Mouse (Mus musculus) liver, embryonic 13.5 days (tissue): Measurements from ENCODE around the gene Igf2bp2. TPM values are rescaled to one million over a fixed set of nuclear protein-coding genes. Genes with fewer than 3 reads are reported as not detected.

Experiments
- ATAC-seq: fragments of 200-750 bp; cut with Nextera tagmentation; 2 replicates; pipeline ENCODE4 v1.8.0; 2017; ENCODE audit warnings: low read depth, mild to moderate bottlenecking, moderate number of reproducible peaks, moderate library complexity
- DNase-seq: peaks from one replicate; pipeline ENCODE4 v3.0.0; 2022
- H3K27ac ChIP-seq: fragments of 300-500 bp; sonication (generic); 2 replicates; pipeline ENCODE4 v1.5.1; 2015; ENCODE audit warnings: moderate library complexity, mild to moderate bottlenecking, inconsistent platforms
- H3K27me3 ChIP-seq: fragments of 300-500 bp; sonication (generic); 2 replicates; pipeline ENCODE4 v1.6.1; 2015; ENCODE audit warnings: mild to moderate bottlenecking, inconsistent platforms
- H3K36me3 ChIP-seq: fragments of 300-500 bp; sonication (generic); 2 replicates; pipeline ENCODE4 v1.6.1; 2015; ENCODE audit warnings: mild to moderate bottlenecking, inconsistent platforms
- H3K4me1 ChIP-seq: fragments of 300-500 bp; sonication (generic); replicated peaks from 2 replicates; pipeline ENCODE4 v1.6.1; 2015; ENCODE audit warnings: inconsistent platforms
- H3K4me2 ChIP-seq: fragments of 300-500 bp; sonication (generic); 2 replicates; pipeline ENCODE4 v1.6.1; 2015; ENCODE audit warnings: inconsistent platforms, mild to moderate bottlenecking, moderate library complexity
- H3K4me3 ChIP-seq: fragments of 300-500 bp; sonication (generic); replicated peaks from 2 replicates; pipeline ENCODE4 v1.5.1; 2015; ENCODE audit warnings: mild to moderate bottlenecking, inconsistent platforms
- H3K9ac ChIP-seq: fragments of 300-500 bp; sonication (generic); 2 replicates; pipeline ENCODE4 v1.6.1; 2015; ENCODE audit warnings: mild to moderate bottlenecking, inconsistent platforms
- H3K9me3 ChIP-seq: fragments of 300-500 bp; sonication (generic); replicated peaks from 2 replicates; pipeline ENCODE4 v1.6.1; 2016; ENCODE audit warnings: inconsistent platforms
- WGBS: fragments of 180-500 bp; shearing (Covaris S2); methylation state at CpG from one replicate; pipeline ENCODE4 v1.1.7; 2015; ENCODE audit not compliant: insufficient replicate concordance; 5-methylcytosine and 5-hydroxymethylcytosine counted together
- polyA plus RNA-seq: library from polyadenylated mRNA; unstranded; fragments of >200 nt; fragmentation: Nextera tagmentation; extraction: Ambion mirVana; gene quantifications from 2 replicates; pipeline ENCODE4 v1.2.1, GENCODE M21; 2015

The Igf2bp2 gene
- 12.1 and 17.0 TPM in 2 replicates for polyA plus RNA-seq

DNA sequence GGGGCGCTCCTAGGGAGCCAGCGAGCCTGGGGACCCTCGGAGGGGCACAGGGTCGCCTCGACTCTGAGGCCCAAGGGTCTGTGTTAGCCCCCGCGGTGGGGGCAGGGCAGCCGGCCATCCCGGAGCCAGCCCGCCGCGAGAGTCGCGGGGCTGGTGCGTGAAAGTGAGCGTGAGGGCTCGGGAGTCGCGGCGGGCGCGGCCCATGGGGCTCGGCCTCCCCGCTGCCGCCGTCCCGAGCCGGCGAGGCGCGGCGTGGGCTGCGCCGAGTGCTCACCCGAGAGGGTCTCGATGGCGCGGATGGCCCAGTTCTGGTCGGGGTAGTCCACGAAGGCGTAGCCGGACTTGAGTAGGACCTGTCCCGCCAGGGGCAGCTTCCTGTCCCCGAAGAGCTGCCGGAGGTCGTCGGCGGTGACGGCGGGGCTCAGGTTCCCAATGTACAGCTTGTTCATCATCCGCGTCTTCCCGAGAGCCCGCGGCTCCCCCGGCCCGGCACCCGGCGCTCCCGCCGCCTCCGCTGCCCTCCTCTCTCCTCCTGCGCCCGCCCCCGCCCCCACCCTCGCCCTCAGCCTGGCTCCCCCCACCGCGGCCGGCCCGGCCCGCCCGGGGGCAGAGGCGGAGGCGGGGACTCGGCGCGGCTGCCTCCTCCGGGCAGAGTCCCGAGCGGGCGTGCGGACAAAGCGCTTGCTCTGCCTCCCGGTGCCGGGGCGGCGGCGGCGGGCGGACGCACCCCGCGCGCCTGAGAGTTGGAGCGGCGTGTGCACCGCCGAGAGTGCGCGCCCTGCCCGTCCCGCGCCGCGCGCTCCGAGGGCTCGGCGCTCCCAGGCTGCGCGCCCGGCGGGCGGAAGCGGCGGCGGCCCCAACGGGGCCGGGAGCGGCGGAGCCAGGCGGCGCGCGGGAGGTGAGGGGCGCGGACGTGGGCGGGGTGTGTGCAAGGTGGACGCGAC lies at the start of gene Igf2bp2:
Gene Igf2bp2 (minus strand): TSS at position 788 of the 944 bp plus-strand sequence.
- H3K4me1 ChIP-seq, result 0 out of 2 replicates have a peak, but pooled peaks cover 4% of the 10 kb centered on the region
- WGBS, result under 1% methylated on average over 104 of the region's 131 CpGs
- ATAC-seq (peak; percentile 76), DNase-seq (no peak)
- H3K36me3 ChIP-seq, result no peaks in the 10 kb centered on the region
- H3K27ac ChIP-seq, result peak within 1 kb of the TSS; percentile 18; the same call in 1 of the 2 replicates
- H3K9ac ChIP-seq, result peak within 1 kb of the TSS; percentile 74
- peak within 1 kb of the TSS; percentile 71 for H3K4me2 ChIP-seq
- peak within 1 kb of the TSS; percentile 66 for H3K4me3 ChIP-seq
- H3K9me3 ChIP-seq, result no peaks in the 10 kb centered on the region
- peaks cover 67% of the 10 kb centered on the region for H3K27me3 ChIP-seq

DNA sequence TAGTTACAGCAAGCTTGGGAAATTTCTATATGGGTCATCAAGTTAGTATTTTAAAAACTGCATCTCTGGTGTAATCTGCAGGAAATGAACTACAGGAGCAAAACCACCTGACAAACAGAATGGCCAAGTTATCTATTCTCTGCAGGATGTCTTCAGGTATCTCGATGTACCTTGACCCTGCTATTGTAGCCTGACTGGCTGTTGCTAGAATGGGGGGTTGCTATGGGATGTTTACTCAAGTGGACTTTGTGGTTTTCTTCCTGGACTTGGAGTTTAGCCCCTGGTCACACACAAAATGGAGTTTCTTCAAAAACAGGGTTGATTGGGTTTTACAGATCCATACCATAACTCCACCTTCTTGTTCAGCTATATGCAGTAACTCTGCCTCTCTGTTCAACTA lies 40.4 kb upstream of the Igf2bp2 start:
- Histone ChIP-seq H3K27me3 (no peaks in the 10 kb centered on the region), H3K4me1 (peaks cover 3% of the 10 kb centered on the region; the same call in 1 of the 2 replicates), H3K9me3 (0 out of 2 replicates have a peak, but pooled peaks cover 4% of the 10 kb centered on the region), H3K9ac (no peak overlapping the region), H3K4me3 (no peak overlapping the region), H3K27ac (no peak overlapping the region), H3K4me2 (no peak overlapping the region), H3K36me3 (no peaks in the 10 kb centered on the region)
- no peak for ATAC-seq
- WGBS, result 70% methylated on average over 1 of the region's 1 CpGs
- no peak for DNase-seq

DNA sequence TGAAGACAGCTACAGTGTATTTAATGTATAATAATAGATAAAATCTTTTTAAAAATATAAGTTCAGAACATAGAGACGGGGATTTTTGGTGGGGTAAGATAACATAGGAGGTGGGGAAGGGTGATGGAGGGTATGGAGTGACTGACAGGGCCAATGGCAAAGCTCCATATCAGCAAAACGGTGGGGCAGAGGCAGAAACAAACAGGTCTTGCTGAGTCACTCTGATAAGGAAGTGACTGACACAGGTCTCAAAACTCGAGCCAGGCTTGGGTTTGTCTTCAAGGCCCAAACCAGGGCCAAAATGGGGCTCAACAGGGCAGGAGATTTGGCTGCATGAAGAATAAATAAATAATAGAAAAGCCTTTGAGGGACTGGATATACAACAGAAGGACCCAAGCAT lies 38.8 kb upstream of the Igf2bp2 start:
- 18% methylated on average over 3 of the region's 3 CpGs for WGBS
- H3K27me3 ChIP-seq, result no peaks in the 10 kb centered on the region
- H3K9me3 ChIP-seq, result 0 out of 2 replicates have a peak, but pooled peaks cover 1% of the 10 kb centered on the region
- H3K27ac ChIP-seq, result no peak overlapping the region
- no peak overlapping the region for H3K4me2 ChIP-seq
- H3K4me1 ChIP-seq, result peaks cover 3% of the 10 kb centered on the region; the same call in 1 of the 2 replicates
- H3K36me3 ChIP-seq, result no peaks in the 10 kb centered on the region
- DNase-seq, result peak; percentile 4
- ATAC-seq, result no peak
- no peak overlapping the region for H3K9ac ChIP-seq
- H3K4me3 ChIP-seq, result no peak overlapping the region

DNA sequence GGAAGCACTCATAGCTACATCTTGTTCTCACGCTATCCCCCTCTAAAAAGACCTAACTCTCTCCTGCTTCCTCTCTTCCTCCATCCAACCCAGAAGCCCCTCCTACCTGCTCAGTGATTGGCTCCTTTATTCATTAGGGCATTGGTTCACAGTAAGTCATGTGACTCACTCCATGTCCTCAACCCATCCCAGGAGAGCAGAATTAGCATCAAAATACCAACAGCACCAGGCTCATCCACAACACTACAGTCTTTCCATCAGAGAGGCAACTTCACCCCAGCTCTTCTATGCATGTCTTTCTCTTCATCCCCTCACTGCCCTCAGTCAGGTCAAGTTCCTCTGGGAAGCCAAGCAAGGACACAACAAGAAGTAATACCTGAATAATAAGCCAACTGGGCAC lies 37.4 kb upstream of the Igf2bp2 start:
- ATAC-seq (no peak), DNase-seq (no peak)
- 81% methylated on average over 1 of the region's 1 CpGs for WGBS
- Histone ChIP-seq H3K9me3 (no peaks in the 10 kb centered on the region), H3K36me3 (no peaks in the 10 kb centered on the region), H3K27me3 (no peaks in the 10 kb centered on the region), H3K4me1 (peaks cover 3% of the 10 kb centered on the region; the same call in 1 of the 2 replicates), H3K9ac (no peak overlapping the region), H3K4me3 (no peak overlapping the region), H3K4me2 (no peak overlapping the region), H3K27ac (no peak overlapping the region)

DNA sequence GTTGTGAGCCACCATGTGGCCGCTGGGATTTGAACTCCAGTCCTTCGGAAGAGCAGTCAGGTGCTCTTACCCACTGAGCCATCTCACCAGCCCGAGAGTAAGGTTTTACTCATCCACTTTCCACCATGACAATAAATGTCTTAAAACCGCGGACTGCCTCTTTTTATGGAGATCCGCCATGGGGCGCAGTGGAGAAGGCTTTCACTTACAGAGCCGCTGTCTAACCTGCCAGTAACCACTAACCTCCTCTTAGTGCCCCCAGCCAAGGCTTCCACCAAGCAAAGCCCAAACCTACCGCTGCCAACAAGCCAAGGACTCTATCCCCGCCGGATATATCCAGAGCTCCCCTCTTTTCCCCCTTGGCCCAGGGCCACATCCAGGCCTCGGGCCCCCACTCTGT lies 24.3 kb upstream of the Igf2bp2 start:
- H3K27ac ChIP-seq, result no peak overlapping the region
- no peaks in the 10 kb centered on the region for H3K9me3 ChIP-seq
- no peak overlapping the region for H3K4me3 ChIP-seq

DNA sequence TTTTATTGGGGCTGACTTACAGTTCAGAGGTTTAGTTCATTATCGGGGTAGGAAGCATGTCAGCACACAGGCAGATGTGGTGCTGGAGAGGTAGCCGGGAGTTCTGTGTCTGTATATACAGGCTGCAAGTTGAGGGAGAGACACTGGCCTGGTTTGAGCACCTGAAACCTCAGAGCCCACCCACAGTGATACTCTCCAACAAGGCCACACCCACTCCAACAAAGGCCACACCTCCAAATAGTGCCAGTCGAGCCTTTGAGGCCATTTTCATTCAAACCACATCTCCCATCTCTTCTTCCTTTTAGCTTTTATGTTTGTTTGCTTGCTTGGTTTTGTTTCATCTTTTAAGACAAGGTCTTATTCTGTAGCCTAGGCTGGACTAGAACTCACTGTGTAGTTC lies 22.3 kb upstream of the Igf2bp2 start:
- WGBS, result 73% methylated on average over 3 of the region's 3 CpGs
- Histone ChIP-seq H3K4me1 (no peaks in the 10 kb centered on the region), H3K4me3 (no peak overlapping the region), H3K9ac (no peak overlapping the region), H3K4me2 (no peak overlapping the region), H3K27ac (no peak overlapping the region), H3K9me3 (no peaks in the 10 kb centered on the region), H3K36me3 (no peaks in the 10 kb centered on the region), H3K27me3 (no peaks in the 10 kb centered on the region)
- DNase-seq (no peak), ATAC-seq (no peak)

More for the DNA sequence above, 24.3 kb upstream of the Igf2bp2 start:
- Histone ChIP-seq H3K27me3 (no peaks in the 10 kb centered on the region), H3K9ac (no peak overlapping the region), H3K4me2 (no peak overlapping the region), H3K36me3 (no peaks in the 10 kb centered on the region), H3K4me1 (no peaks in the 10 kb centered on the region)
- ATAC-seq, result no peak
- no peak for DNase-seq
- 69% methylated on average over 12 of the region's 12 CpGs for whole genome bisulfite sequencing

DNA sequence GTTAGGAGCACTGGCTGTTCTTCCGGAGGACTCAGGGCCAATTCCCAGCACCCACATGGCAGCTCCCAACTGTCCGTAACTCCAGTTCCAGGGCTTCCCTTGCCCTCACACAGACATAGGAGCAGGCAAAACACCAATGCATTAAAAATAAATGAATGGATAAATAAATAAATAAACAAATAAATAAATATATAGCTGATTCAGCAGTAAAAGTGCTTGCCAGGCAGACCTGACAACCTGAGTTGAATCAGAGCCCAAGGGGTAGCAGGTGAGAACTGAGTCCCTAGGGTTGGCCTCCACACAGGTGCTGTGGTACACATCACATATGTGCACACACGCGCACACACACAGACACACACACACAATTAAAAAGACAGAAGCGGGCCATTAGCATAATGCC lies 21.0 kb upstream of the Igf2bp2 start:
- no peaks in the 10 kb centered on the region for H3K36me3 ChIP-seq
- 87% methylated on average over 5 of the region's 5 CpGs for WGBS
- ATAC-seq (no peak), DNase-seq (no peak)
- no peak overlapping the region for H3K9ac ChIP-seq
- H3K4me1 ChIP-seq, result no peaks in the 10 kb centered on the region
- no peaks in the 10 kb centered on the region for H3K27me3 ChIP-seq
- H3K9me3 ChIP-seq, result no peaks in the 10 kb centered on the region
- no peak overlapping the region for H3K27ac ChIP-seq
- H3K4me3 ChIP-seq, result no peak overlapping the region
- no peak overlapping the region for H3K4me2 ChIP-seq

DNA sequence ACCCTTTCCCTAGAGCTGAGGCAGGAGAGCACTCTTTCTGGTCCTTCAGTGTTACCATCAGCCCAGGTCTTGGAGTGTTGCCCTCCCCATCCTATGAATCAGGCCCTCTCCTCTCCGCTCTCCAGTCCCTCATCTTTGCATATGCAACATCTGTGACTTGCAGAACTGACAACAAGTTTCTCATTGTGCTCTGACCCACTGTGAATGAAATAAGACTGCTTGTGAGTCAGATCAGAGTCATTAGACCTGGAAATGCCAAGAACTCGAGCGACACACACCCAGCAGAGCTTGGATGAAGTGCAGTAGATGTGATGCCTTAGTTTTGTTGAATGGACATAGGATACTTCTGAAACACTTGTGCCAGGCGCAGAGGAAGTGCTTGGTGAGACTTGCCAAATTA lies 19.2 kb upstream of the Igf2bp2 start:
- H3K4me2 ChIP-seq, result no peak overlapping the region
- H3K27ac ChIP-seq, result no peak overlapping the region
- no peak overlapping the region for H3K9ac ChIP-seq
- no peak overlapping the region for H3K4me3 ChIP-seq
- H3K36me3 ChIP-seq, result no peaks in the 10 kb centered on the region
- H3K27me3 ChIP-seq, result no peaks in the 10 kb centered on the region
- no peaks in the 10 kb centered on the region for H3K9me3 ChIP-seq
- 69% methylated on average over 4 of the region's 4 CpGs for WGBS
- DNase-seq (no peak), ATAC-seq (no peak)
- H3K4me1 ChIP-seq, result no peaks in the 10 kb centered on the region

DNA sequence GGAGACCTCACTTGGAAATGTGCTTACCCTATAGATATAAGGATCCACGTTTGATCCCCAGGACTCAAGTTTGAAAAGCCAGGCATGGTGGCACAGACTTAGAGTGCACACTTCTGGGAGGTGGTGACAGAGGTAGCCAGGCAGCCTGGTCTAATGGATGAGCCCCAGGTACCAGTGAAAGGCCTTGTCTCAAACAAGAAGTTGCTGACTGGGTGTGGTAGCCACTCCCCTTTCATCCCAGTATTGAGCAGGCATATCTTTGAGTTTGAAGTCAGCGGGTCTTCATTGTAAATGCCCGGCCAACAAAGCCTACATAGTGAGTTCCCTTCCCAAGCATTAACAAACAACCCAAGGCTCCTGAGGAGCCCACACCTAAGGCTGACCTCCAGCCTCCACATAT lies 15.7 kb upstream of the Igf2bp2 start:
- H3K27ac ChIP-seq, result no peak overlapping the region

DNA sequence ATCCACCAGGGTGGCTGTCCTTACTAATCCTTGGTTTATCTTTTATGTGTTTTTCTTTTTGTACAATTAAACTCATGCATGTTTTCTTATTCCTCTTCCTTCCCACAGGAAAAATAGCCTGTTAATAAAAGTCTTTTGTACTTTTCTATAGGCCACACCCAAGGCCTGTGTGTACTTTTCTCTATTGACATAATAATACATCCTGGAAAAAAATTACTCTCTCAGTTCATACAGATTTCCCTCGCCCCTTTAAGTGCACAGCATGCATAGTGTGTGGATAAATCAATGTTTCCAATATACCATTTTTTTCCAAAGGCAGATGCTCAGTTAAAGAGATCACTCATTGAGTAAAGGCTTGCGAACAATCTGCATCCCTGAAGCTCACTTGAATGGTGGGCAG lies 14.9 kb upstream of the Igf2bp2 start:
- Histone ChIP-seq H3K9me3 (0 out of 2 replicates have a peak, but pooled peaks cover 3% of the 10 kb centered on the region), H3K4me3 (no peak overlapping the region), H3K9ac (no peak overlapping the region), H3K4me1 (no peaks in the 10 kb centered on the region), H3K36me3 (no peaks in the 10 kb centered on the region), H3K27me3 (no peaks in the 10 kb centered on the region), H3K4me2 (no peak overlapping the region), H3K27ac (no peak overlapping the region)
- ATAC-seq (no peak), DNase-seq (no peak)
- 71% methylated on average over 2 of the region's 2 CpGs for WGBS

More for the DNA sequence above, 15.7 kb upstream of the Igf2bp2 start:
- DNase-seq, result no peak
- H3K4me3 ChIP-seq, result no peak overlapping the region
- H3K4me2 ChIP-seq, result no peak overlapping the region
- WGBS, result 46% methylated on average over 3 of the region's 3 CpGs
- H3K27me3 ChIP-seq, result no peaks in the 10 kb centered on the region
- no peak for ATAC-seq
- no peaks in the 10 kb centered on the region for H3K36me3 ChIP-seq
- 0 out of 2 replicates have a peak, but pooled peaks cover 3% of the 10 kb centered on the region for H3K9me3 ChIP-seq
- H3K4me1 ChIP-seq, result no peaks in the 10 kb centered on the region
- no peak overlapping the region for H3K9ac ChIP-seq

DNA sequence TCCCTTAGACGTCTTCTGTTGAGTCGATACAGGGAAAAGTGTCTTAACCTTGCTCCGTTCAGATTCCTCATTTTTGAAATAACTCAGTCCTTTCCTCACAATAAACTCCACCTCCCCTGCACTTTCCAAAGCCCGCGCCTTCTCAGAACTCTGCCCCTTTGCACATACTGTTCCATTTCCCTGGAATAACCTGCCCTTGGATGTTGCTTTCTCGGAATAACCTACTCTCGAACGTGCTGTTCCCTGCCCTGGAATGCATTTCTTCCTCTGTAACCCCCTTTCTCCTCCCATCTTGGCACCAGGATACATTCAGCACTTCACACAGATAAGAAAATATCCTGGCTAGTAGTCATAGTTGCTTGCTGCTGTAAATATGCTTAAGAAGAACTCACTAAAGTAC lies 5.6 kb upstream of the Igf2bp2 start:
- no peaks in the 10 kb centered on the region for H3K36me3 ChIP-seq
- H3K4me3 ChIP-seq, result no peak overlapping the region
- 71% methylated on average over 8 of the region's 8 CpGs for WGBS
- peaks cover 24% of the 10 kb centered on the region for H3K27me3 ChIP-seq
- H3K9ac ChIP-seq, result no peak overlapping the region
- H3K9me3 ChIP-seq, result no peaks in the 10 kb centered on the region
- H3K4me2 ChIP-seq, result no peak overlapping the region
- H3K27ac ChIP-seq, result no peak overlapping the region
- no peak for DNase-seq
- ATAC-seq, result no peak
- no peaks in the 10 kb centered on the region for H3K4me1 ChIP-seq
